Mouse (Mus musculus): ENCODE data around the gene Itih3. TPM values are rescaled to one million over a fixed set of nuclear protein-coding genes. Genes with fewer than 3 reads are reported as not detected.

Gene Itih3
- 10 to 100 TPM in 1 of 2 experiments, 1 to 10 TPM in 1; 8.1 to 12.0 TPM for total RNA-seq (2021)
- long read RNA-seq, experiment 1, partial matches to known transcripts = 6 of 18 reads
- long read RNA-seq, experiment 1, other reads (novel, unspliced or antisense) = 12 of 18 reads
- long read RNA-seq, experiment 2, partial matches to known transcripts = 2 of 11 reads
- long read RNA-seq, experiment 2, other reads (novel, unspliced or antisense) = 9 of 11 reads

DNA sequence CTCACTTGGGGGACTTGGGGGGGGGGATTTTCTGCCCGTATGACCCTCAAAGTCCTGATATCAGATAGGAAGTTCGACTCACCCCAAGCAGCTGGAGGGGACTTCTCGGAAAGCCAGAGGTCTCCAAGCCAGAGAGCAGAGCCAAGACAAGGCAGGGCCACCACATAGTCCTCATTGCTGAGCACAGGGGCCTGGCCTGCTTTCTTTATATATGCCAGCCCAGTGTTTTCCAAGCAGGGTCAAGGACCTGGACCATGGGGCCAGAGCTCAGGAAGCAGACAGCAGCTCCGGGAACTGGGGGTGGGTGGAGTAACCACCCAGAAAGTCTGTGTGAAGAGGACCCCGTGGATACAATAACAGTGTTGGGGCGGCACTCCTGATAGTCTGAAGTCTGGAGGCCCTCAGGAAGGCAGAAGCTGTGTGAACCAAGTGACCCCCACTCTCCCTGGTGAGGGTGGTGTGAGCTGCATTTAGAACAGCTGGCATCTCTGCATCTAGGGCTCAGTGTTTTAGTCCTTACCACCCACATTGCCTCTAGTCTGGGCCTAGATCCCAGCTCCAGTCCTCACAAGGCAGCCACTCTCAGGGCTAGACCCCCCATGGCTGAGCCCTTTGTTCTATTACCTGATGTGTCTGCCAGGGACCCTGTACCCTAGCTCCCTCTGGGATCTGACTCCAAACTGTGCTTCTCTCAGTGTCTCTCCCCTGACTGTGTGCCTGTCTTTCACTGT lies at the start of gene Itih3:
TSS of gene Itih3 (minus strand) at position 386 of the 731 bp plus-strand sequence.
- DNase-seq (ENCODE audit: low spot score in 2 of 2) = peak; percentile 35 to 62
- intact Hi-C loops (cut with DNase I) = no loop called here

DNA sequence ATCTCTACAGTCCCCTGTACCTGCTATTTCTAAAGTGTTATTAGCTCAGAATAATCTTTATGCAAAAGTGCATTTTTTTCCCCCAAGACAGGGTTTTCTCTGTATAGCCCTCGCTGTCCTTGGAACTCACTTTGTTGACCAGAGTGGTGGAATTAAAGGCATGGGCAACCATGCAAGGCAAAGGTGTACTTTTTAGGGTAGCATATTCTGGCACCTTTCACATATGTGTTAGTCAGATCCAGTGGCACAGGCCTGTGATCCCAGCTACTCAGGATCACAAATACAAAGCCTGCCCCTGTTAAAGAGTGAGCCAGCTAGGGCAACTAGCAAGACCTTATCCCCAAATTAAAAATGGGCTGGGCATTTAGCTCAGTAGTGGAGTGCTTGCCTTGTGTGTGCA lies 36.8 kb upstream of the Itih3 start:
- no peak for DNase-seq (ENCODE audit: low spot score in 2 of 2)
- intact Hi-C loops (cut with DNase I) = no loop called here

DNA sequence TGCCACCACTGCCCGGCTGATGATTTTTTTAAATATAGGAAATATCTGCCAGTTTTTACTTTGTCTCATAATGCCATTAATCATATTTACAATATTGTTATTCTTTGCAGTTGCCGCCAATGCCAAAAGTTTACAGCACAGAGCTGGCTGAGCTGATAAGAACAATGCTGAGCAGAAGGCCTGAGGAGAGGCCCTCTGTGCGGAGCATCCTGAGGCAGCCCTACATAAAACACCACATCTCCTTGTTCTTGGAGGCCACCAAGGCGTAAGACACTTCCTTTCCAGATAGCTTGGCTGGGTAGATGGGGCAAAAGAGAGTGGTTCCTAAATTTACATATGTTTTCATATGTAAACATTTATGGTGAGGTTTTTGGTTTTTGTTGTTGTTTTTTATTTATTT lies 35.5 kb upstream of the Itih3 start:
- no peak for DNase-seq (ENCODE audit: low spot score in 2 of 2)
- intact Hi-C loops (cut with DNase I) = no loop called here

DNA sequence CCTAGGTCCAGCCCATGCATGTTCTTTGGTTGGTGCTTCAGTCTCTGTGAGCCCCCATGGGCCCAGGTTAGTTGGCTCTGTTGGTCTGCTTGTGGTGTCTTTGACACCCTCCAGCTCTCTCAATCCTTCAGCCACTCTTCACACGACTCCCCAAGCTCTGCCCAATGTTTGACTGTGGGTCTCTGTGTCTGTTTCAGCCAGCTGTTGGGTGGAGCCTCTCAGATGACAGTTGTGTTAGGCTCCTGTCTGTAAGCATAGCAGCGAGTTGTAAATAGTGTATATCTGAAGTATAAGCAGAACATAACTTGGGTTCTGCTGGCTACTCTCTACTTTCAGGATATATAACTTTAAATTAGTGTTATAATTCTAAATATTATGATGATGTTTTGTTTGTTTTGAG lies 35.0 kb upstream of the Itih3 start:
- intact Hi-C loops (cut with DNase I) = no loop called here
- no peak for DNase-seq (ENCODE audit: low spot score in 2 of 2)

DNA sequence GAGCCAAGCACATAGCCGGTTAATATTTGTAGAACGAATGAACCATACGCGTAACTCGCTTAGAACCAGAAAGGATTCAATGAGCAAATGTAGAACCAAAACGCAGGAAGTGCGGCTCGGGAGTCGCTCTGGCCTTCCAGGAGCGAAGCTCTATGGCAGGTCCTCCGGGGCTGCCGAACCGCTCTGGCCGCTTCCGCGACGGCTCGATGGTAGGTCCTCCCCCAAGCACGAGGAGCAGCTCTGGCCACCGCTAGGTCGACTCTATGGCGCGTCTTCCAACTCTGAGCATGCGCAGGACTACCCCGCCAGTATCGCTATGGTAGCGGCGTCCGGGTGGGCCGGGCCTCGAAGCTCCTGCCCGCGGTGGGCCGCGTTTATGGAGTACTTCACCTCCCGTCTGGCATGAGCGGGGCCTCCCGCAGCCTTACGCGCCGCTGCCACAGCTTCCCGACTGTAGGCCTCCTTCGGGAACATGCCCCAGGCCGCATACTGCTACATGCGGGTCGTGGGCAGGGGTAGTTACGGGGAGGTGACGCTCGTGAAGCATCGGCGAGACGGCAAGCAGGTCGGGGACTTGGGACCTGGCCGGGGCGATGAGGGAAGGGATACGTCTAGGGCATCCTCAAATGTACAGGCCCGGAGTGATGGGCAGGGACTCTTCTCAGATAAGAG lies 27.7 kb upstream of the Itih3 start, which contains the start of gene Nek4:
TSS of gene Nek4 (plus strand) at position 224 of the 672 bp plus-strand sequence.
- intact Hi-C loops (cut with DNase I) = no loop called here
- peak; percentile 97 for DNase-seq (ENCODE audit: low spot score in 2 of 2)

DNA sequence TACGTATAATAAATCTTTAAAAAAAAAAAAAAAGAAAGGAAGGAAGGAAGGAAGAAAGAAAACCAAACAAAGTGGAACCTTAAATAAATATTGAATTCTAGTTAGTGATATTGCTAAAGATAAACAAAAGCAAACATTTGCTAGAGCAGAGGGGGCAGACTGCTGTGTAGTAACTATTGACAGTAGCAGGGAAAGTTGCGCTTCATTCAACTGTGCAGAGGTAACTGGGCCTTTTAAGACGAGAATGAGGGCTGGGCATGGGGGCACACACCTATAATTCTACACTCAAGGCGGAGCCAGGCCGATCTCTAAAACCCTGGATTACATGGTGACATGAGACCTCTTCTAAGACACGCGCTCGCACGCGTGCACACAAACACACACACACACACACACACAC lies 26.4 kb upstream of the Itih3 start:
- no peak for DNase-seq (ENCODE audit: low spot score in 2 of 2)
- intact Hi-C loops (cut with DNase I) = loop anchor here (5.0 kb wide), 1 partner anchor 123 kb away; the partner anchor contains the start of gene Tmem110

DNA sequence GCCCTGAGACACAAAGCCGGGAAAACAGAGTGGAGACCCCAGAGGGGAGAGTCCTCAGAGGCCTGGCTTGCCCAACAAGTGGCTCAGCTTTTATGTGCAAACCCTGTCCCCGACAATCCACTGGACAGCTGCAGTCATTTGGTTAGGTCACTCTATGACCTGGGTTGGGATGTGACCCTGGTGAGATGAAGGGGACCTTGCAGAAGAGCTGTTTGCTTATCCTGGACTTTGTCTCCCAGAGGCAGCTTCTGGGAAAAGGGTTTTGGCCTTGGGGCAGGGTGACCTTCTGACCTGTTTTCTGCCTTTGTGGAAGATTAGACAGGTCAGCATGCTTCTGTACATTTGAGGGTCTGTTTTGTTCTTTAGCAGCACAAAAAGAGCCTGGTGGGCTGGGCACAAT lies 21.2 kb upstream of the Itih3 start:
- intact Hi-C loops (cut with DNase I) = loop anchor here (5.0 kb wide), 3 partner anchors 62 to 117 kb away; partner anchors contain the start of gene Tmem110
- DNase-seq (ENCODE audit: low spot score in 2 of 2) = no peak

DNA sequence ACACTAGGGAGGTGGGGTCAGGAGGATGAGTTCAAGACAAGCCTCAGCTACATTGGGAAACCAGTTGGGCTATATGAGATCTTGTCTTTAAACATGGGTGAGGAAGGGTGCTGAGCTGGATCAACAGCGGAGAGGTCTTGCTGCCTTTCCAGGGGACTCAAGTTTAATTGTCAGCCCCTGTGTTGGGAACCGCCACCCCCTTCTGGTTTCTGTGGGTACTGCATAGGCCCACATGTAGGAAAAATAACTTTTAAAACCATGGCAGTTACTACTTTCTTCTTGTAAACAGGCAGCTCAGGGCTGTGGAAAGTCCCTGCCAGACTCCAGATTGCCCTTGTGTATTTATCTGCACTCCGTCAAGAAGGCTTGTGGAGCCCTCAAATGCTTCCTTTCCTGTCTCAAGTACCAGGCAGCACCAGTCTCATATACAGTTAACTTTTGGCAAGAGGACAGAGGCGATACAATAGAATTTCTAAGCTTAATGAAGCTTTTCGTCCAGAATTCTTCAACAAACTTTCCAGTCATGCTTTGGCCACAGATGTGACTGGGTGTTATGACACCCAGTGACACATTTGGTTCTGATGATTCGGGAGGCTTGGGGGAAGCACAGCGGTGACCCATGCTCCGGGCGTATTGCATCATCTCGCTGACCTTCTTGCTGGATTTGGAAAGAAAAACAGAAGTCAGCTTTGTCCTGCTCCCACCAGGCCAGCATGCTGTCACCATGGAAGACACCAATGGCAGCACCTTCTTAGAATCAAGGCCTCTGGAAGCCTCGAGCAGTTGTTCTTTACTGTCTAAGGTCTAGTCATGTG lies 20.5 kb upstream of the Itih3 start:
- intact Hi-C loops (cut with DNase I) = loop anchor here (5.0 kb wide), 2 partner anchors 62 to 77 kb away; no protein-coding TSS in a partner anchor
- DNase-seq (ENCODE audit: low spot score in 2 of 2) = peak; percentile 64 to 74

DNA sequence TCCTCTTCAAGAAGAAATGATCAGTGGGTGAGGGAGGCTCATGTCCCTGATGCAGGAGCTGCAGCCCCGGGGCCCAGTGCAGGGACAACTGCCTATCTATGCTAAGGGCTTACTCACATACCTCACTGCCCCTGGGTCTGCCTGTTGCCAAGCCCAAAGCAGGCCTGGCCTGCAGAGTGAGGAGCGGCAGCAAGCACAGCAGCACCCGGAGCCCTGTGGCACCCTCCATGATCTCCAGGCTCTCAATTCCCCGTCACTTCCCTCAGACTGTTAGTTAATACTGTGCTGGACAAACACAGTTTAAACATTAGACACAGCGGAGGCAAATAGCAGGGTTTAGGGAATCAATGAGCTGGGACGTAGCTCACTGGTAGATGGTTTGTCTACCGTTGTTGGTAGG lies 19.5 kb upstream of the Itih3 start, which contains the start of gene Itih1:
TSS of gene Itih1 (minus strand) at position 252 of the 400 bp plus-strand sequence.
- intact Hi-C loops (cut with DNase I) = loop anchor here (5.0 kb wide), 2 partner anchors 61 to 76 kb away; no protein-coding TSS in a partner anchor
- no peak for DNase-seq (ENCODE audit: low spot score in 2 of 2)

DNA sequence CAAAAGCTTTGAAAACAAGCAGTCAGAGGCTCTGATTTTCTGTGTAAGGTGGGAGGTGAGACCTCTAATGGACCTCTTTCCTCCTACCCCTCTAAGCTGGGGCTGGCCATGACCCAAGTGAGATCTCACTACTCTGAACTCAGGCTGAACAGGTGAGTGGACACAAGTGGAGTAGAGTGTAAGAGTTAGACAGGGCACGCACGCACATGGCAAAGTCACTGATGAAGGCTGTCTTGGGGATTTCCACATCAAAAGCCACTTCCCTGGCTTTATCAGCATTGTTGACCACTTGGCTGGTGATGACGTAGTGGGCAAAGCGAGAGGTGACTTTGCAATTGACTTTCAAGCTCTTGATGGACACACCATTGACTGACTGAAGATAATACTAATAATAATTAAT lies 18.7 kb upstream of the Itih3 start:
- intact Hi-C loops (cut with DNase I) = loop anchor here (5.0 kb wide), 2 partner anchors 60 to 75 kb away; no protein-coding TSS in a partner anchor
- no peak for DNase-seq (ENCODE audit: low spot score in 2 of 2)

DNA sequence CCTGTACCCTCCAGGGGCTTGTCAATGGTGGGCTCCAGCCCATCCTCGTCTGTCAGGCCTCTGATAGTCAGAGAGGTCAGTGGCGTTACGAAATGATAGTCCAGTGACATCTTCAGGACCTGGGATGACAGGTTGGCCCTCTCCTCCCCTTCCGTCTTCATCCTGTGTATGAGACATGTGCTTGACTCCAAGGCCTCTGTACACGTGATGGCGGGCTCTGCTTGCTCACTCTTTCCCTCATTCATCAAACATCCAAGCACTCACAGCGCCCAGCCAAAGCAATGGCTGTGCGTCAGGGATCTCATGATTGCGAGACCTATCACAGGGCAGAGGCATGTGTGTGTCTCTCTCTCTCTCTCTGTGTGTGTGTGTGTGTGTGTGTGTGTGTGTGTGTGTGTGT lies 9.8 kb upstream of the Itih3 start:
- intact Hi-C loops (cut with DNase I) = no loop called here
- DNase-seq (ENCODE audit: low spot score in 2 of 2) = no peak

DNA sequence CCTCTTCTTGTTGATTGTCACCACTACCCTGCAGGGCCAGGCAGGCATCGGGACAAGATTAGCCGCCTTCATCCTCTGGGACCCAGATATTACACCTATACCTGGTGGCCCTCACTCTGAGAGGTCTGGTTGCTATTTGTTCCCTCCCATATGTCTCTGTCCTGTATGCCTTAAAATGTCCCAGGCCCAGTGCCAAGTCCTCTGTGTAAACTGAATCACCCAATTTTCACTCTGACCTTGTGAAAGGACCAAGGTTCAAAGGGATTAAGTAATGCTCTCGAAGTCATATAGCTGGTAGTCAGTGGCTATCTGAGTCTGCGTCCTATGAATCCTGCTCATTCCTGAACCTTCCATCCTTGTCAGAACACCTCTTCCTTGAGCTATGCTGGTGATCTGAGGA lies 6.8 kb upstream of the Itih3 start:
- intact Hi-C loops (cut with DNase I) = no loop called here
- DNase-seq (ENCODE audit: low spot score in 2 of 2) = no peak

DNA sequence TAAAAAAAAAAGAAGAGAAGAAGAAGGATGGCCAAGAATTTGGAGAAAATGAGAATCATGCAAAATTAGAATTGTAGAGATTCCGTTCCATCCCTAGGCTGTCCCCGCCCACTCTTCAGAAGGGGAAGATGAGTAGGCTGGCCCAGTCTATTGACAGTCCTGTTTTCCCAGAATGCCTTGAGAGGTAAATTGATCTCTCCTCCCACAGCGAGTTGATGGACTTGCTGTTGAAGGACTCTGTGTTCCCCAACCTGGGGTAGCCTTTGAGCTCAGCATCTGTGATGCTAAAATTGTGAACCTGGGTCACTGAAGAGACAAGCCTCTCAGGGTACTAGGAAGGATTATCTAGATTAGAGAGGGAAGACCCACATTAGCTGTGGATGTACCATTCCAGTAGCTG lies 1.9 kb upstream of the Itih3 start:
- no peak for DNase-seq (ENCODE audit: low spot score in 2 of 2)
- intact Hi-C loops (cut with DNase I) = no loop called here

DNA sequence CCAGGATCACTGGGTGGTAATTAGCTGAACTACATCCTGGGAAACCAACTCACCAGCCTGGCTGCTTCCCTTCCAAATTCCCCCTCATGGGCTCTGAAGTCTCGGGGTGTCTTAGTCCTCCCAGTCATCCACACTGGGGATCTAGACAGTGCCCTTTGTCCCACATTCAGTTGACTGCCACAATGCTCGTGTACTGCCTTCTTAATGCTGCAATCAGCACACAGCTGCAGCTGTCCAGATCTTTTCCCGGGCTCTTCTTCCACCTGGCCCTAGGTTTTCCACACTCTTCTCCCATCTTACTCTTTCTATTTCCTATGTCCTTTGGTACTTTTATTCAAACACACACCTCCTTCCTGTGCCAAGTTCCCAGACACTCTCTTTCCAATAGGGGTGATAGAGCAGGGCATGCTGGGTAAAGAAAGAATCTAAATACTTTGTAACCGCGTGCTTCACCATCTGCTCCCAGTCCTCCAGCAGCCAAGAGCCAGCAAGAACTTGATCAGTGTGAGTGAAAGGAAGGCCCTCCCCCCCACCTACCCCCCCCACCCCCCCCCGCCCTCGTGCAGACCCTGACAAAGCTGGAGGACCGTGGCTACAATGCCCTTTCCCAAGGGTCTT lies 1.4 kb downstream of the Itih3 start:
- intact Hi-C loops (cut with DNase I) = no loop called here
- peak in 1 of 2 experiments; percentile 46 for DNase-seq (ENCODE audit: low spot score in 2 of 2)

DNA sequence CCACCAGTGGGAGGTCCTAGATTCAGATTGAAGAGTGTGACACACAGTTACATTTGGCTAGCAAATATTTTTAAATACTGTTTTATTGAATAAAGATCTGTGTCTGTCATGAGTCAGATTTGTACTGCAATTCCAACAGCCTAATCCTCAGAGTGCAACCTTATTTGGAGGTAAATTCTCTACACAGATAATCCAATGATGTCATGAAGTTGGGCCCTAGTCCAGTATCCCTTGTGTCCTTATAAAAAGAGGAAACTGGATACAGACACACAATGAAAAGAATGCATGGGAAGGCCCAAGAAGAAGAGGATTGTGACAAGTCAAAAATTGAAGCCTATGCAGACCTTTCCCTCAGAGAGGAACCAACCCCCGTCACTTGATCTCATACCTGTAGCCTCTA lies 7.0 kb downstream of the Itih3 start:
- no peak for DNase-seq (ENCODE audit: low spot score in 2 of 2)
- intact Hi-C loops (cut with DNase I) = no loop called here

DNA sequence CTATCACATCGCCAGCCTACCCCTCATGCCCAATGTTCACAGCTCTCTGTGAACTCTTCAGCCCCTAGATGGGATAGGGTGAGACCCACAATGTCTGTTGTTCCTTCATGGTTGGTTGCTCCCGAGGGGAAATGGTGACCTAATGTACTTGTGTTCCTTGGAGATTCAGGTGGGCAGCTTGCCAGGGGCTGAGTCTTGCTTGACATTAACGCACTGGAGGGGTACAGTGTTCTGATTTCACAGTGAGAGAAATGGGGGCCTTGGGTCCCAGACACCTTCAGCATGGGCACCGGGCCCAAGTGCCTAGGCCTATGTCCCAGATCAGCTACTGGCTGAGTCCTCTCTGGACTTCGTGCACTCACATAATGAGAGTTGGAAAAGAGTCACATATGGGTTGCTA lies 10.2 kb downstream of the Itih3 start:
- no peak for DNase-seq (ENCODE audit: low spot score in 2 of 2)
- intact Hi-C loops (cut with DNase I) = no loop called here

DNA sequence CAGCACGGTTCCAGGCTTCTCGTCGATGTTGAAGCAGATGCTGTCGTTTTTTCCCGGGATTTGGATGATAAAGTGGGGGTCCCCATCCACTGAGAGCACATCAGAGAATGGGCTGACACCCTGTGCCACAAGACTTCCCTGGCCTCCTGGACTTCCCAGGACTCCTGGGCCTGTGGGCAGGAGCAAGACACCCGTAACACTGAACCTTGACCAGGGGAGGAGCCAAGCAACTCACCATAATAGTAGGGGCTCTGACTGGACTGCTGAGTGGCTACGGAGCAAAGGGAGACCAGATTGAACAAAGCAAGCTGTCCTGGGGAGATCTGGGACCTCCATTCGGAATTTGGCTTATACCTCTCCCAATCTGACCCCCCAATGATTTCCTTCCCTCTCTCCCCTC lies 10.9 kb downstream of the Itih3 start:
- no peak for DNase-seq (ENCODE audit: low spot score in 2 of 2)
- intact Hi-C loops (cut with DNase I) = no loop called here

DNA sequence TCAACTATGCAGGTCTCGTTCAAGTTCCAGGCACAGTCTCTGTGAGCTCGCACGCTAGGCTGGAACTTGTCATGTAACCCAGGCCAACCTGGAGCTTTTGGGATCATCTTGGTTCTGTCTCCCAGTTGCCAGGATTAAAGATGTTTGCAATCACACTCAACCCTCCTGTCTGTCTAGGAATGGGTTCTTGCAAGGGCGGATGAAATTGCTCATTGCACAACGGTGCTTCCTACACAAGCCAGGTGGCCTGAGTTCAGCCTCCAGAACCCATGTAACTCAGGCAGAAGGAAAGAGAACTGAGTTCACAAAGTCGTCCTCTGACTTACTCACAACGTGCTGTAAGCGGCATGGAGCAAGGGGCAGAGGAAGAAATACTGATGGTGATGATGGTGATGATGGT lies 12.4 kb downstream of the Itih3 start:
- intact Hi-C loops (cut with DNase I) = no loop called here
- DNase-seq (ENCODE audit: low spot score in 2 of 2) = no peak

DNA sequence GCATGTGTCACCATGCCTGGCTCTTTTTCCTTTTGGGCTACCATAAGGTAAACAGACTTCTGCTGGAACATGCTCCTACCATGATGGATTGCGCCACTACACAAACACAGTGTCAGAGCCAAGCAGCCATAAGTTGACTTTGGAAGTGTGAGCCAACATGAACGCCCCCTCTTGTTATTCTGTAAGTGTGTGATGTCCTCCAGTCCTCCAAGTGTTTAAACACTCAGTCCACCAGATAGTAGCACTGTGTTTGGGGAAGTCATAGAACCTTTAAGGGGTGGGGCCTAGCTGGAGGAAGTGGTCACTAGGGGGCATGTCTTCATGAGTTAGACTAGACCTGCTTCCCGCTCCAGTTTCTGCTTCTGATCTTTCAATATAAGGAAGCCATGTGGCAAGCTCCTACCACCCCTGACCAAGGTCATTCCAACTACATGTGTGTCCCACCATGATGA lies 15.7 kb downstream of the Itih3 start:
- no peak for DNase-seq (ENCODE audit: low spot score in 2 of 2)
- intact Hi-C loops (cut with DNase I) = no loop called here
